Comparison of ENCODE assay signal across 9 mouse cellular contexts in genomic region chr17:12767294-12767852, GRCm38 (mm10). TPM values are rescaled to one million over a fixed set of nuclear protein-coding genes. Genes with fewer than 3 reads are reported as not detected.
DNase-seq lines count a peak whose midpoint lies in the region; ATAC-seq and TF ChIP-seq lines count a peak whose summit lies in the region.
"Had no signal": no experiment of that assay in that cellular context is flagged by ENCODE, and none has a peak within 500 bp of the region (broad histone marks: within the 10 kb centered on the region; RNA-seq: fewer than 3 reads in every experiment).

No protein-coding gene starts in this region.

- peak overlapping the region; percentile 88; the same call in 1 of the 2 replicates for H3K27ac ChIP-seq in heart, adult 2 months
- peak overlapping the region; percentile 63 for H3K27ac ChIP-seq in lung, postnatal 0 days (ENCODE audit: low read length)
- H3K27ac ChIP-seq in intestine, postnatal 0 days (ENCODE audit: low read depth, low read length) = peak overlapping the region; percentile 9
- H3K27ac ChIP-seq in stomach, embryonic 15.5 days = 0 out of 2 replicates have a peak overlapping the region, but pooled peaks have one; percentile 21

- 0 out of 2 replicates have a peak overlapping the region, but pooled peaks have one; percentile 60 for H3K4me3 ChIP-seq in heart, adult 2 months
- H3K4me3 ChIP-seq in lung, postnatal 0 days (ENCODE audit: low read depth, low read length) = peak overlapping the region; percentile 65; the same call in 1 of the 2 replicates
- H3K4me3 ChIP-seq in intestine, postnatal 0 days (ENCODE audit: low read depth, low read length) = peak overlapping the region; percentile 62
- peak overlapping the region; percentile 65 for H3K4me3 ChIP-seq in stomach, embryonic 15.5 days (replicated peaks)

- ATAC-seq in lung, postnatal 0 days = no peak
- no peak for ATAC-seq in intestine, postnatal 0 days
- no peak for ATAC-seq in stomach, embryonic 15.5 days (ENCODE audit: insufficient read depth, low FRiP score, low read depth)

- no peaks in the 10 kb centered on the region for H3K9me3 ChIP-seq in lung, postnatal 0 days (ENCODE audit: low read length)
- no peaks in the 10 kb centered on the region for H3K9me3 ChIP-seq in intestine, postnatal 0 days (ENCODE audit: control insufficient read depth)
- H3K9me3 ChIP-seq in stomach, embryonic 15.5 days = no peaks in the 10 kb centered on the region

- DNase-seq in heart, adult 2 months = no peak
- DNase-seq in heart, postnatal 14 days = no peak
- no peak for DNase-seq in lung, postnatal 0 days (ENCODE audit: low spot score)
- no peak for DNase-seq in lung, postnatal 10 days
- DNase-seq in gastrocnemius, postnatal 36 days = no peak
- no peak for DNase-seq in ovary, adult 18-20 months (ENCODE audit: low spot score)
- DNase-seq: kidney, postnatal 25 days had no signal

- no peak for TF ChIP-seq POLR2A in heart, adult 2 months (IDR thresholded peaks at IDR 0.05; ENCODE audit: insufficient read depth, low read depth, low read length)

- no peak for TF ChIP-seq EP300 in heart, adult 2 months (IDR thresholded peaks at IDR 0.05; ENCODE audit: insufficient read depth, low read depth, low read length)
- no peak for TF ChIP-seq EP300 in lung, postnatal 0 days (IDR thresholded peaks at IDR 0.05)

- peaks cover 10% of the 10 kb centered on the region; the same call in 1 of the 2 replicates for H3K36me3 ChIP-seq in heart, adult 2 months (ENCODE audit: control insufficient read depth, insufficient read depth, low read length)
- peaks cover 9% of the 10 kb centered on the region for H3K36me3 ChIP-seq in lung, postnatal 0 days (ENCODE audit: insufficient read depth, low read length)
- peaks cover 17% of the 10 kb centered on the region; the same call in 1 of the 2 replicates for H3K36me3 ChIP-seq in intestine, postnatal 0 days (ENCODE audit: control insufficient read depth, insufficient read depth)
- H3K36me3 ChIP-seq in stomach, embryonic 15.5 days = peaks cover 14% of the 10 kb centered on the region

- no peak overlapping the region for H3K9ac ChIP-seq in heart, adult 2 months (ENCODE audit: low read depth, low read length)
- peak overlapping the region; percentile 72; the same call in 1 of the 2 replicates for H3K9ac ChIP-seq in lung, postnatal 0 days (replicated peaks; ENCODE audit: low read depth)
- H3K9ac ChIP-seq in intestine, postnatal 0 days (ENCODE audit: low read depth, low read length) = peak overlapping the region; percentile 7; the same call in 1 of the 2 replicates
- H3K9ac ChIP-seq in stomach, embryonic 15.5 days = no peak overlapping the region

- TF ChIP-seq CTCF in heart, adult 2 months (IDR thresholded peaks at IDR 0.05) = no peak
- no peak for TF ChIP-seq CTCF in lung, postnatal 0 days (IDR thresholded peaks at IDR 0.05)
- TF ChIP-seq CTCF in intestine, postnatal 0 days (IDR thresholded peaks at IDR 0.05; ENCODE audit: low read depth) = no peak

- WGBS in heart, adult 2 months = 52% methylated on average over 6 of the region's 6 CpGs
- WGBS in lung, postnatal 0 days = 70% methylated on average over 6 of the region's 6 CpGs
- 54% methylated on average over 6 of the region's 6 CpGs for WGBS in intestine, postnatal 0 days
- WGBS in stomach, embryonic 15.5 days = 66% methylated on average over 6 of the region's 6 CpGs

- peak overlapping the region; percentile 59 for H3K4me2 ChIP-seq in lung, postnatal 0 days (replicated peaks; ENCODE audit: low read depth, low read length)
- peak overlapping the region; percentile 68 for H3K4me2 ChIP-seq in intestine, postnatal 0 days (replicated peaks; ENCODE audit: low read depth)
- peak overlapping the region; percentile 65 for H3K4me2 ChIP-seq in stomach, embryonic 15.5 days

- peaks cover 18% of the 10 kb centered on the region for H3K4me1 ChIP-seq in heart, adult 2 months (ENCODE audit: control insufficient read depth, insufficient read depth, low read length)
- 0 out of 2 replicates have a peak, but pooled peaks cover 3% of the 10 kb centered on the region for H3K4me1 ChIP-seq in lung, postnatal 0 days (ENCODE audit: insufficient read depth, low read depth, low read length)
- no peaks in the 10 kb centered on the region for H3K4me1 ChIP-seq in intestine, postnatal 0 days (replicated peaks; ENCODE audit: control insufficient read depth, insufficient read depth, low read length)
- H3K4me1 ChIP-seq in stomach, embryonic 15.5 days = peaks cover 19% of the 10 kb centered on the region

- H3K79me2 ChIP-seq in heart, adult 2 months (replicated peaks; ENCODE audit: control insufficient read depth, insufficient read depth, low read length) = peaks cover 9% of the 10 kb centered on the region

- H3K27me3 ChIP-seq in heart, adult 2 months (ENCODE audit: control insufficient read depth, insufficient read depth, low read length) = no peaks in the 10 kb centered on the region
- no peaks in the 10 kb centered on the region for H3K27me3 ChIP-seq in lung, postnatal 0 days (replicated peaks; ENCODE audit: insufficient read depth, low read length)
- H3K27me3 ChIP-seq in intestine, postnatal 0 days (replicated peaks; ENCODE audit: control insufficient read depth, insufficient read depth, low read length) = no peaks in the 10 kb centered on the region
- H3K27me3 ChIP-seq in stomach, embryonic 15.5 days (replicated peaks) = no peaks in the 10 kb centered on the region

- intact Hi-C loops in heart, adult 2 months (cut with DNase I) = loop anchor here (5.0 kb wide), 1 partner anchor 40 kb away; no protein-coding TSS in a partner anchor
- intact Hi-C loops in heart, postnatal 14 days (cut with DNase I) = loop anchor here (2.0 kb wide), 1 partner anchor 45 kb away; no protein-coding TSS in a partner anchor
- intact Hi-C loops in gastrocnemius, postnatal 36 days (cut with DNase I) = no loop called here

RNA-seq across cellular contexts. Expression of gene Igf2r, which starts 2.1 kb away (rescaled TPM):
- 100 to 1,000 TPM in 1 of 2 experiments, 10 to 100 TPM in 1; 98.9 to 116 TPM for total RNA-seq in heart, adult 2 months (2021)
- 34.0 and 53.7 TPM in 2 replicates for polyA plus RNA-seq in heart, adult 2 months (2012; rRNA removed)
- total RNA-seq in heart, postnatal 14 days (2021) = 100 to 1,000 TPM; 131 to 132 TPM
- 26.7 and 27.9 TPM in 2 replicates for polyA plus RNA-seq in lung, postnatal 0 days (2015; fragmentation: Nextera tagmentation; extraction: Ambion mirVana)
- 25.1 and 28.7 TPM in 2 replicates for polyA plus RNA-seq in intestine, postnatal 0 days (2015; fragmentation: Nextera tagmentation; extraction: Ambion mirVana)
- polyA plus RNA-seq in stomach, embryonic 15.5 days (2015; fragmentation: Nextera tagmentation; extraction: Ambion mirVana) = 35.1 and 36.1 TPM in 2 replicates
- total RNA-seq in gastrocnemius, postnatal 36 days (2021) = 10 to 100 TPM; 41.0 to 42.8 TPM

Comparison
In these comparisons a context has a peak if more than half of its experiments do, and no peak if none do; other contexts are left out.
1. H3K27ac ChIP-seq: peak in every context shown above with its lines; median percentile 88 in heart, adult 2 months; 63 in lung, postnatal 0 days; 21 in stomach, embryonic 15.5 days; 9 in intestine, postnatal 0 days.
2. H3K9ac ChIP-seq: peak in lung, postnatal 0 days (single experiment) and intestine, postnatal 0 days (single experiment); none in heart, adult 2 months (single experiment) and stomach, embryonic 15.5 days (single experiment).
3. Peak in every context shown above with its lines, with median percentiles within 50 percentile points of each other: H3K4me3 ChIP-seq and H3K4me2 ChIP-seq.